In the genomic region with DNA sequence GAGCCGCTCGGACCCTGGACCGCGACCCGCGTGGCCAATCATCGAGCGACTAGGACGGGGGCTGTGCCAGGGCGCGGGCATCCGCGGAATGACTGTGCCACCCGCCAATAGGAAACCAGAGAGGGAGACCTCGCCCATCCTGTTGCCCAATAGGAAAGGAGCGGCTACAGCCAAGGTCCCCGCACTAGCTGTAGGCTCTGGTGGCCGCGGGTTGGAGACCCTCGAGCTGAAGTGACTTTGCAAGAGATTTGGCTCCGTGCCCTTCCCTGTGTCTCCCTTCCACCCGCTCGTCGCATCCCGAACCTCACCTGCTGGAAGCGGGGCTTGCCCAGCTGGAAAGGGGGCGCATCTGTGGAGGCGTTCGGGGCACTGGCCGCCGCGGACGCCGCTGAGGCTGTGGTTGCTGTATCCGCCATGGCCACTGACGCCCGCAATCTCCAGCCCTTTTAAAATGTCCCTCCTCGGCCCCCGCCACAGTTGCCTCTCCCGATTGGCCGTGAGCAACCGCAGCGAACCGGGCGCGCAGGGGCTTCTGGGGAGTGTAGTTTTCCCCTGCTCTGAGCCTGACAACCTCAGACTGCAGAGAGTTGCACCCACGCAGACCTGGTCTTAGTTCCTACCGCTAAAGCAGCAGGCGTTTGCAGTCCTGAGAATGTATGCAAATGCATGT, we compare ENCODE assay signal across 8 mouse cellular contexts. TPM values are rescaled to one million over a fixed set of nuclear protein-coding genes. Genes with fewer than 3 reads are reported as not detected.
DNase-seq lines count a peak whose midpoint lies in the region; ATAC-seq and TF ChIP-seq lines count a peak whose summit lies in the region.

A gene (minus strand): TSS at position 423 of the 670 bp plus-strand sequence.

- H3K9ac ChIP-seq in MEL (ENCODE audit: control insufficient read depth, low read depth, low read length, poor library complexity, severe bottlenecking) = peak within 1 kb of the TSS; percentile 85
- peak within 1 kb of the TSS; percentile 96 for H3K9ac ChIP-seq in forebrain, postnatal 0 days
- H3K9ac ChIP-seq in lung, embryonic 15.5 days = peak within 1 kb of the TSS; percentile 53

- H3K4me3 ChIP-seq in MEL (ENCODE audit: control insufficient read depth in 1 of 2, insufficient read depth in 1 of 2, low read depth in 2 of 2, low read length in 2 of 2) = peak within 1 kb of the TSS; percentile 73 to 92
- H3K4me3 ChIP-seq in cerebellum, adult 2 months (replicated peaks; ENCODE audit: insufficient read depth, low read depth, low read length) = peak within 1 kb of the TSS; percentile 85
- H3K4me3 ChIP-seq in forebrain, postnatal 0 days (ENCODE audit: low read depth, low read length) = peak within 1 kb of the TSS; percentile 95
- peak within 1 kb of the TSS; percentile 61 for H3K4me3 ChIP-seq in lung, embryonic 15.5 days

- H3K27ac ChIP-seq in MEL (ENCODE audit: control insufficient read depth, low read depth, low read length) = peak within 1 kb of the TSS; percentile 86
- peak within 1 kb of the TSS; percentile 96 for H3K27ac ChIP-seq in cerebellum, adult 2 months (ENCODE audit: insufficient read depth, low read length)
- H3K27ac ChIP-seq in forebrain, postnatal 0 days (ENCODE audit: low read depth, low read length) = peak within 1 kb of the TSS; percentile 91
- peak within 1 kb of the TSS; percentile 89 for H3K27ac ChIP-seq in lung, embryonic 15.5 days

- peak in 1 of 2 experiments; percentile 32; a peak in 1 of 4 replicates for TF ChIP-seq EP300 in MEL (IDR thresholded peaks at IDR 0.05; ENCODE audit: low read depth in 1 of 2, low read length in 2 of 2)

- peak; percentile 37 to 76 for TF ChIP-seq POLR2A in MEL (IDR thresholded peaks at IDR 0.05; ENCODE audit: control insufficient read depth in 1 of 2, insufficient read depth in 1 of 2, low read depth in 1 of 2, low read length in 2 of 2, poor library complexity in 1 of 2)
- peak; percentile 84; the same call in 1 of the 2 replicates for TF ChIP-seq POLR2A in cerebellum, adult 2 months (IDR thresholded peaks at IDR 0.05; ENCODE audit: borderline replicate concordance, insufficient read depth, low read length)

- no peak for TF ChIP-seq RAD21 in MEL (IDR thresholded peaks at IDR 0.05; ENCODE audit: low read depth, low read length)

- no peak for TF ChIP-seq CTCF in MEL (IDR thresholded peaks at IDR 0.05 in 2 of 3, conservative IDR thresholded peaks at IDR 0.05 in 1 of 3; ENCODE audit: control insufficient read depth in 1 of 3, insufficient read depth in 1 of 3, low read depth in 2 of 3, low read length in 3 of 3, poor library complexity in 1 of 3, severe bottlenecking in 1 of 3)
- no peak for TF ChIP-seq CTCF in cerebellum, adult 2 months (IDR thresholded peaks at IDR 0.05; ENCODE audit: borderline replicate concordance, insufficient read depth, low read depth, low read length)
- no peak for TF ChIP-seq CTCF in forebrain, postnatal 0 days (IDR thresholded peaks at IDR 0.05; ENCODE audit: low read depth)

- H3K79me2 ChIP-seq in MEL (ENCODE audit: control insufficient read depth, insufficient read depth, low read length, poor library complexity) = peaks cover 2% of the 10 kb centered on the region; the same call in 1 of the 2 replicates

- no peaks in the 10 kb centered on the region for H3K9me3 ChIP-seq in MEL (replicated peaks; ENCODE audit: insufficient read depth, low read length)
- no peaks in the 10 kb centered on the region for H3K9me3 ChIP-seq in forebrain, postnatal 0 days (ENCODE audit: low read length)
- H3K9me3 ChIP-seq in lung, embryonic 15.5 days = no peaks in the 10 kb centered on the region

- peaks cover 0 to 8% of the 10 kb centered on the region in 2 experiments; a peak in 2 of 4 replicates for H3K36me3 ChIP-seq in MEL (ENCODE audit: control insufficient read depth in 1 of 2, insufficient read depth in 2 of 2, low read length in 2 of 2)
- peaks cover 23% of the 10 kb centered on the region for H3K36me3 ChIP-seq in forebrain, postnatal 0 days (ENCODE audit: insufficient read depth)
- no peaks in the 10 kb centered on the region for H3K36me3 ChIP-seq in lung, embryonic 15.5 days

- under 1% methylated on average over 49 of the region's 49 CpGs for WGBS in cerebellum, adult 2 months
- WGBS in forebrain, postnatal 0 days = 2% methylated on average over 49 of the region's 49 CpGs
- under 1% methylated on average over 49 of the region's 49 CpGs for WGBS in lung, embryonic 15.5 days

- peak; percentile 96 for DNase-seq in MEL (ENCODE audit: low read depth, low spot score)
- DNase-seq in cerebellum, adult 2 months = peak; percentile 98
- DNase-seq in forebrain, postnatal 0 days = peak; percentile 96
- peak; percentile 97 for DNase-seq in heart, postnatal 4 days
- DNase-seq in layer of hippocampus, adult 8-10 months (ENCODE audit: low spot score in 2 of 2) = peak; percentile 96
- DNase-seq in ovary, adult 18-20 months (ENCODE audit: low spot score) = peak; percentile 93
- peak; percentile 93 for DNase-seq in thymus, postnatal 0 days (ENCODE audit: low spot score)

- H3K4me1 ChIP-seq in MEL (ENCODE audit: control insufficient read depth in 1 of 2, insufficient read depth in 2 of 2, low read length in 2 of 2) = peaks cover 2 to 15% of the 10 kb centered on the region in 2 experiments; a peak in 3 of 4 replicates
- H3K4me1 ChIP-seq in cerebellum, adult 2 months (ENCODE audit: control insufficient read depth, insufficient read depth, low read length) = peaks cover 9% of the 10 kb centered on the region
- H3K4me1 ChIP-seq in forebrain, postnatal 0 days (ENCODE audit: insufficient read depth) = 0 out of 2 replicates have a peak, but pooled peaks cover 3% of the 10 kb centered on the region
- H3K4me1 ChIP-seq in lung, embryonic 15.5 days = peaks cover 14% of the 10 kb centered on the region

- peak within 1 kb of the TSS; percentile 100 for H3K4me2 ChIP-seq in forebrain, postnatal 0 days (ENCODE audit: low read depth)
- peak within 1 kb of the TSS; percentile 94 for H3K4me2 ChIP-seq in lung, embryonic 15.5 days

- H3K27me3 ChIP-seq in MEL (ENCODE audit: control insufficient read depth in 1 of 2, insufficient read depth in 2 of 2, low read length in 2 of 2) = no peaks in the 10 kb centered on the region
- no peaks in the 10 kb centered on the region for H3K27me3 ChIP-seq in cerebellum, adult 2 months (ENCODE audit: control insufficient read depth, insufficient read depth, low read length)
- no peaks in the 10 kb centered on the region for H3K27me3 ChIP-seq in forebrain, postnatal 0 days (ENCODE audit: insufficient read depth, low read length)
- no peaks in the 10 kb centered on the region for H3K27me3 ChIP-seq in lung, embryonic 15.5 days

- ATAC-seq in forebrain, postnatal 0 days = peak; percentile 97
- ATAC-seq in lung, embryonic 15.5 days (ENCODE audit: borderline replicate concordance, extremely low read depth, low FRiP score, low TSS enrichment) = peak; percentile 97

TF ChIP-seq in MEL, 35 proteins besides CTCF, POLR2A, EP300 and RAD21 (continues in another document):
- TF ChIP-seq MYB (IDR thresholded peaks at IDR 0.05; ENCODE audit: low read depth, low read length) (0 out of 2 replicates have a peak, but pooled peaks have one; percentile 14), CHD1 (IDR thresholded peaks at IDR 0.05; ENCODE audit: low read depth, low read length) (no peak), TBP (IDR thresholded peaks at IDR 0.05; ENCODE audit: low read depth, low read length) (no peak; the same call in 1 of the 2 replicates), HCFC1 (IDR thresholded peaks at IDR 0.05; ENCODE audit: low read depth, low read length) (peak; percentile 95), MAZ (IDR thresholded peaks at IDR 0.05; ENCODE audit: low read depth, low read length) (peak; percentile 58; the same call in 1 of the 2 replicates), POLR2AphosphoS5 (IDR thresholded peaks at IDR 0.05; ENCODE audit: borderline replicate concordance, low read depth, low read length) (no peak), ELF1 (IDR thresholded peaks at IDR 0.05; ENCODE audit: low read depth, low read length) (peak; percentile 77), MYC (IDR thresholded peaks at IDR 0.05; ENCODE audit: low read depth, low read length) (peak; percentile 9; the same call in 1 of the 2 replicates), USF2 (IDR thresholded peaks at IDR 0.05; ENCODE audit: borderline replicate concordance in 1 of 2, insufficient read depth in 1 of 2, low read depth in 1 of 2, low read length in 2 of 2) (no peak), BHLHE40 (IDR thresholded peaks at IDR 0.05; ENCODE audit: borderline replicate concordance, low read depth, low read length) (no peak), TCF12 (IDR thresholded peaks at IDR 0.05; ENCODE audit: low read depth, low read length) (peak; percentile 50; the same call in 1 of the 2 replicates), GATA1 (IDR thresholded peaks at IDR 0.05; ENCODE audit: low read depth, low read length) (no peak), NRF1 (IDR thresholded peaks at IDR 0.05; ENCODE audit: insufficient read depth, low read depth, low read length, poor library complexity, severe bottlenecking) (peak; percentile 64), CHD2 (IDR thresholded peaks at IDR 0.05; ENCODE audit: low read length) (peak; percentile 66; the same call in 1 of the 2 replicates), ZKSCAN1 (IDR thresholded peaks at IDR 0.05; ENCODE audit: low read depth, low read length) (no peak), ZMIZ1 (IDR thresholded peaks at IDR 0.05; ENCODE audit: low read depth, low read length) (peak; percentile 78; the same call in 1 of the 2 replicates), POLR2AphosphoS2 (IDR thresholded peaks at IDR 0.05; ENCODE audit: low read length) (peak; percentile 69), E2F4 (IDR thresholded peaks at IDR 0.05; ENCODE audit: borderline replicate concordance, low read depth, low read length) (no peak; the same call in 1 of the 2 replicates), MXI1 (IDR thresholded peaks at IDR 0.05; ENCODE audit: low read depth, low read length) (no peak; the same call in 1 of the 2 replicates), KAT2A (conservative IDR thresholded peaks at IDR 0.05; ENCODE audit: low read depth, low read length) (peak; percentile 86), UBTF (IDR thresholded peaks at IDR 0.05; ENCODE audit: borderline replicate concordance, insufficient read depth, low read depth, low read length) (0 out of 2 replicates have a peak, but pooled peaks have one; percentile 41)

RNA-seq across cellular contexts. Expression of the gene that starts here (rescaled TPM):
- total RNA-seq in MEL (2012; rRNA removed) = 1.8 and 2.0 TPM in 2 replicates
- polyA plus RNA-seq in MEL (2012; ENCODE audit: insufficient read depth in 1 of 2, insufficient read length in 2 of 2, low read depth in 1 of 2, low replicate concordance in 2 of 2, missing spikeins in 1 of 2) = 1 to 10 TPM in 1 of 2 experiments, not detected in 1; 3.0 TPM
- 169 and 172 TPM in 2 replicates for polyA plus RNA-seq in cerebellum, adult 2 months (2012; rRNA removed)
- total RNA-seq in forebrain, postnatal 0 days (2014; rRNA removed) = 49.9 and 55.6 TPM in 2 replicates
- 39.1 and 49.1 TPM in 2 replicates for polyA plus RNA-seq in forebrain, postnatal 0 days (2015; fragmentation: Nextera tagmentation; extraction: Ambion mirVana)
- 1 to 10 TPM; 3.0 to 3.6 TPM for total RNA-seq in heart, postnatal 4 days (2021)
- 100 to 1,000 TPM; 176 to 205 (median 188) TPM for total RNA-seq in layer of hippocampus, adult 8-10 months (2022)
- 7.7 TPM in 2 replicates for polyA plus RNA-seq in lung, embryonic 15.5 days (2015; fragmentation: Nextera tagmentation; extraction: Ambion mirVana)
- polyA plus RNA-seq in thymus, postnatal 0 days (2015; fragmentation: Nextera tagmentation; extraction: Ambion mirVana) = 4.4 and 5.1 TPM in 2 replicates

Comparison
In these comparisons a context has a peak if more than half of its experiments do, and no peak if none do; other contexts are left out.
1. Peak in every context shown above with its lines: DNase-seq, ATAC-seq, H3K4me3 ChIP-seq and H3K27ac ChIP-seq.
2. RNA of the gene that starts here (total RNA-seq): 176 to 205 TPM in layer of hippocampus, adult 8-10 months and 49.9 to 55.6 TPM in forebrain, postnatal 0 days; 3.0 to 3.6 TPM in heart, postnatal 4 days and 1.8 to 2.0 TPM in MEL; every median in the first group is over 10 times any median in the second.